Mouse (Mus musculus) embryonic fibroblast, embryonic 13.5 days (primary cell): ENCODE measurements around the gene Mllt3.

Experiments
- CTCF ChIP-seq: IDR thresholded peaks from 2 replicates; pipeline ENCODE4 v1.5.1; 2011; ENCODE audit warnings: mild to moderate bottlenecking, control low read depth, low read length, moderate library complexity, borderline replicate concordance; ENCODE audit not compliant: insufficient read depth
- POLR2A ChIP-seq: IDR thresholded peaks from 2 replicates; pipeline ENCODE4 v1.6.1; 2011; ENCODE audit warnings: low read depth, mild to moderate bottlenecking, control low read depth, low read length, moderate library complexity

- TF ChIP-seq POLR2A, result no peak
- TF ChIP-seq CTCF, result no peak
Observed at GRCm38 (mm10) chr4:87953268-87953667, 79.9 kb downstream of the Mllt3 start.
